Mouse (Mus musculus) frontal cortex, postnatal 10 days (tissue): ENCODE data around the gene Lhx9.

Experiments used
- DNase-seq, 2 experiments: peaks; one replicate each; pipeline ENCODE4 v3.0.0; 2022; ENCODE audit warnings: low spot score in 2 of 2, mixed read lengths in 1 of 2

Lhx9 gene

DNA sequence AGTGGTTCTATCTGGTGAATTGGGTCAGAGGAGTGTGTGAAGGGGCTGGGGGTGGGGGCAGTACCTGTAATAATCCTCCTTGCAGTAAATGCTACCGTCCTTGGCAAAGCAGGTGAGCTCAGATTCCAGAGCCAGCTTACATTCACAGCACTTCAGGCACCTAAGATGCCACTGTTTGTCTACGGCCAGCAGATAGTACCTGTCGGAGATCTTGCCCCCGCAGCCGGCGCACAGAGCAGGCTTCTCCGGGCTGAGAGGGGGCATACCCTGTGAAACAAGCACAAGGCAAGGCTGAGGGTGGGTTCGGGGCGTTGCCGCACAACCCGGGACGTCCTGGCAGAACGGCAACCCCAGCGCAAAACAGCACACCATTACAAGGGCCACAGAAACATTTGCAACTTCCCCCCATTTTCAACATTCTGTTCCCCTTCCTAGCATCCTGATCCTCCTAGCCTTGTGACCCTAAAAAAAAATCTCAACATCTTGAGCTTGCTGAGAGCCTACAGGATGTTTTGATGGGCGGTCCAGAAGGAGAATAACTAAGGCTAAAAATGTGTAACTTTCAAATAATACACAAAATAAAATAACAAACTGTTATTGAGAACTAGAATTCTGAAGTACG, 8.5 kb downstream of the Lhx9 start:
- no peak for DNase-seq

DNA sequence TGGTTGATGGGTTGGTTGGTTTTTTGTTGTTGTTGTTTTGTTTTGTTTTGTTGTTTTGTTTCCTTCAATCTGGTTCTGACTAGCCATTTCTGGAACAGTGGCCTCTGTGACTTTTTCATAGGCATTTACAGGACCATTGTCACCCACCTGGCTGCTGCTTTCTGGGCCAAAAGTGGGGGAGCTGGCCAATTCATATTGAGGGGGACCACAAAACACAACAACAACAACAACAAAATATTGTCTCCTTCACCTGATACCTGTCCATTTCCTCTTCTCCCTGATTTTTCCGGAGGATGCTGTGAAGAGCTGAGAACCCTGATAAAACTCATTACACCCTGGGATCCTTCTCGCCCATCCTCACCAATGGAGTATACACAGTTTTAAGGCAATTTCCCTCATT, 9.1 kb downstream of the Lhx9 start:
- no peak for DNase-seq

DNA sequence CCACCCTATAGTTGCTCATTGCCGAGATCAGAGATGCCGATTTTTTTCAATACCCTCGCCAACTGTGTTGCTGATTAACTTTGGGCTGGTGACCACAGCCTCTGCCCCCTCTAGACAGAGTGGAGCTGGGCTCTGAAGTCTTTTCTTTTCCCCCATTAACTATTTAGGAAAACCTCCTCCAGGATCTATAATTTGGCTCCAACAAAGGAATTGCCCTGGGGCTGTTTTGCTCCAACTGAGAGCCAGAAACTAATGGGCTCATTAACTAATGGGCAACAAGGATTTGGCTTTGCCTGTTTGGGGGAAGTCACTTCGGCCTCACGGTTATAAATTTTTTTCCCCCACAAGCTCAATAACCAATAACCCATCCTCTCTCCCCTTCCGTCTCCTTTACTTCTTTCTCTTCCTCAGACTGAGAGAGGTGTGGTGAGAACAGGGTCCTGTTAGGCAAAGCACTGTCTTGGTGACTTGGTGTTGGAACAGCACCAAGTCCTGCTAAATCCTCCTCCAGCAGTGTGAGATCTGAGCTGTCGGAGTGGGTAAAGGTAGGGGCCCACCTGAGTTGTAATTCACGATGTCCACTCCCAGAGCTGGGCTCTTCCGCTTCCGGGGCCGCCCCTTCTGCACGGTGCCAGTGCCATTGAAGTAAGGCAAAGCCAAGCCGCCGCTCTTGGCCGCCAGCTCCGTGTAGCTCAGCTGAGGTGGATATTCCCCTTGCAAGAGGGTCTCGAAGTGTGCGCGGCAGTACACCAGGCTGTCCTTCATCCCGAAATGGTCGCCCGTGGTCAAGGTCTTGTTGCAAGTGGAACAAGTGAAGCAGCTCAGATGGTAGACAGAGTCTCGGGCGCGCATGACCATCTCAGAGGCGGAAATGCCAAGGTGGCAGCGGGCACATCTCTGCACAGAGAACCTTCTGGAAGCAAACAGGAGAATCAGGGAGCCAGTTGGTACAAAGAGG, 10.3 kb downstream of the Lhx9 start:
- no peak for DNase-seq

DNA sequence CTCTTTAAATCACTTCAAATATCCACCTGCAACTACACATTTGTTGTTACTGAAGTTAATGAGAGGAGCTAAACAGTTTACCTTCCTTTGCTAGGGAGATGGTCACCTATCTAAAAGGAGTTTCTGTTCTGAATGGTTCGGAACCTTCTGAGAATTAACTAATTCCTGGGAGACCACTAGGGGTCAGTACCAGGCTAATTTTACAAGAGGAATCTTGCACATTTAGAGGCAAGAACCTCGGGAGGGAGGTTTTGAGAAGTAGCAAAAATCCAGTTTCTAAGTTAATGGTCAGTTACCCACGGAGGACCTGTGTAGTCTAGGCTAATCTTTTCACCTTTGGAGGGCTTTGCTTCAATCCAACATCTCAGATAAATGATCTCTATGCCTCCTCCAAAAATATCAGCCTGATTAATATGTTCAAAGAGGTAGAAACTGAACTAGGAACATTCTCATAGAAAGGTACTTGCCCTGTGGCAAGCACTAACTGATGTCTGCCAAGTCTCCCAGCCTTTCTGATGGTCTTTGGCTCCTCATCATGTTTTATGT, 12.9 kb downstream of the Lhx9 start:
- no peak for DNase-seq

DNA sequence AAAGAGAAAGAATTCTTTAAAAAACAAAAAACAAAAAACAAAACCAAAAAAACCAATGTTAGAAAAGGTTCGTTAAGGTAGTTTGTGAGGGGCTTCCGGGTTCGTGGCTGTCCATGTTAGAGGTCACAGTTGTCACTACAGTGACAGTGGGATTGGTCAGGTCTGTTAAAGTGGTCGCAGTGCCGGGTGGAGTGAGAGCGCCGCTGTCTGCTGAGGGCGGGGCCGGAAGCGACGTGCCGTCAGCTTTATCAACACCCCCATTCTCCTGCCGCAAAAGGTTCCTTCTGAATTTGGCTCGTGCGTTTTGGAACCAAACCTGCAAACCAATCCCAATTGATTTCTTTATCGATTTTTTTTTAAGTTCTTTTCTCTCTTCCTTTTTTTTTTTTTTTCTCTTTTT, 17.1 kb downstream of the Lhx9 start:
- no peak for DNase-seq

DNA sequence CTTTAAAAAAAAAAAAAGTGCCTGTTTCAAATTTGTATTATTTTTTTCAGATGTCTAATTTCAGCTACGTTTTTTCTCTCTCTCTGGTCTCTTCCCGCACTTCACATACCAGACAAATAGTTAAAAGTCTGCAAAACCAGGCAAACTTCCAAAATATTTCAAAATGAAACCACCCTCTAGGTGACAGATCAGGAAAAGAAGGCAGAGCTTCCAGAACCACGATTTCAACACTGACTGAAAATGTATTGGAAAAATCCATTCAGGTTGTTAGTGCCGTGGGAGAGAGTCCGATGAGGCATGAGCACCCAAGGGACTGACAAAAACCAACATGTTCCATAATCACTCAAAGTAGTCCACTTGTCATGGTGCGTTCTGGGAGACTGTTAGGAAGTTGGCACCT, 21.5 kb downstream of the Lhx9 start:
- no peak for DNase-seq

DNA sequence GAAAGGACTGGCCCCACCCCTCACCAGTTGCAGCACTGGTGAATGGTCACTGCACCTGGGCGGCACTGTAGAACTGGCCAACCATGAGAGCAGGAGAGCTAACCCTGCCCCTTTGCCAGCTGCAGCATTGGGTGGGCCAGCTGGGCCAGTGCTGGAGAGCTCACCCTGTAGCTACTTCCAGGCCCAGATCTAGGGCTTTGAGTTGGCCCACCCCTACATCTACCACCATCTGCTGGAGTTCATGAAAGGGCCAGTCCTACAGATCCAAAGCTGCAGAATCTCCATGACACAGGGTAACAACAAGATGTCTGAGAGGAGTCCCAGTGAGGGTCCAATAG, 25.4 kb downstream of the Lhx9 start:
- no peak for DNase-seq

DNA sequence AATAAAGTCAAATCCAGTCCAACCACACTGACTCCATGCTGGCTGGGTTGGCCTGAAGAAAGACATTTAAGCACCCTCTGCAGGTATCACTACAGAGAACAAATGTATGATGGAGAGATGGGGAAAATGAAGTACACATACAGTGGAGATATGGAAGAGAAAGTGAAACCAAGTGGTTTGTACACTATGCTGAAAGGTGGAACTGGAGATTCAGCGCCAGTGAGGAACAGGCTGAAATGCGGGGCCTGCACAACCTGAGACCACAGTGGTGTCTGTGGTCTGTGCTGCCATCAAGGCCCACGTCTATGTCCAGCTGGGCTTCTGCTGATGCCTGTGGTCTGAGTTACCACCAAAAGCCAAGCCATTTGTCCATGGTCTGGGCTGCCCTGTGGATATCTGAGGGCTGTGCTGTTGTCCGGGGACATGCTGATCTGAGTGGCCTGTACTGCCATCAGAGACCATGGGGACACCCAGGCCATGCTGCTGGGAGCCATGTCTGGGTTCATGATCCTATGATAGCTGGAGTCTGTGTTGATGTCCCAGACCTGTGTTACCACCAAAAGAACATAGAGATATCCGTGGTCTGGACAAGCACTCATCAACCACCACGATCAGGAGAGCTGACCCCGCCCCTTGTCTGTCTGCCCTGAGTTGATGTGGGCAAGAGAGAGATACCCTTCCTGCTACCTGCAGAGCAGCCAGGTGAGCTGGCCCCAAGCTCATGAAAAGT, 26.0 kb downstream of the Lhx9 start:
- no peak for DNase-seq

DNA sequence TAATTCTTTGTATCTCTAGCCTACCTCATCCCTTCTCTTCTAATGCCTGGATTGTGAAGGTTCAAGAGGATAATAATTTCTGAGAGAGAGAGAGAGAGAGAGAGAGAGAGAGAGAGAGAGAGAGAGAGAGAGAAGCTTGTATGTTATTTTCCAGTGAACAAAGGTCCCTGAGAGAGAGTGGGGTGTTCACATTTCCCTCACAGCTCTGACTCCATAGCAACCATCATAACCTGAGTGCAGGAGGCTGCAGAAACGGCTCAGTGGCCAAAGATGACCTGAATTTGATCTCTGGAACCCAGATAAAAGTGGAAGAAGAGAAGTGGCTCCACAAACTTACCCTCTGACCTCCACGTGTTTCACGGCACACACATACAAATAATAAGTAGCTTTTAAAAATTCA, 46.6 kb downstream of the Lhx9 start:
- DNase-seq, result no peak

DNA sequence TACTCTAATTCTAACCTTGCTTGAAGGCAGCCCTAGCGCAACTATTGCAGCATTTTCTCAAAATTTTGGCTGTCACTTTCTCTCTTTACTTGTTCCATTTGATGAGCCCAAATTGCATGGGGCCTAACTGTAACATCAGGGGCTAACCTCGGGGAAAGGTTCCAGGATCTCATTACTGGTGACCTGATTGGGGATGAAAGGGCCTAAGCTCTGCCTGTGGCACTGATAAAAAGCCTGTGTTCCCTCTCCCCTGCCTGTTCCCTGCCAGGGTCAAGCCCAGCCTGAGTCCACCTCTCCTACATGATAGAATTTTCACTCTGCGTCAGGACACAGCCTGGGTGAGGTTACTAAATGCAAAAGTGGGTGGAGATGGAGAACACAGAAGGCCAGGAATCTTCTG, 47.1 kb downstream of the Lhx9 start:
- DNase-seq, result no peak

DNA sequence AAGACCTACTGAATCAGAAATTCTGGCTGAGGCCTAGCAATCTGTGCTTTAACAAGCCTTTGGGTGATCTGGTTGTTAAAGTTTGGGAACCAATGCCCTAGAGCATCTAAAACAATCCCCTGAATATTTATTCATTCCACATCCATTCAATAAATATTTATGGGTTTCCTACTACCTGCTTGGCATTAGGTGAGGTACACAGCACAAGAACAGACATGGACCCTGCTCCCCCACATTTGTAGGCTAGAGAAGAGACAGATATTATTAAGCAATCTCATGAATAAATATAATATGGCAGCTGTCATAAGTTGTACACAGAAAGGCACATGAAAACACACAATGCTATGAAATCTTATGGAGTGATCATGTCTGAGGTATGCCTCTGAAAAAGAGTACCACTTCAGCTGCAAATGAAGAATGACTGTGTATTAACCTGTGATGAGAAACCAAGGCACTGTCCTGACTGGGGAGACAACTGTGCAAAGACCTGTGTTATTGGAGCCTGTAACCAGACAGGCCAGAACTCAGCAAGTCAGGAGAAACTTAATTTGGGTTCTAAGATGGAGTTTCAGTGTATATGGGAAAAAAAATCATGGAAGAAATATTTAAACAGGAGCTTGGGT, 48.6 kb downstream of the Lhx9 start:
- no peak for DNase-seq

DNA sequence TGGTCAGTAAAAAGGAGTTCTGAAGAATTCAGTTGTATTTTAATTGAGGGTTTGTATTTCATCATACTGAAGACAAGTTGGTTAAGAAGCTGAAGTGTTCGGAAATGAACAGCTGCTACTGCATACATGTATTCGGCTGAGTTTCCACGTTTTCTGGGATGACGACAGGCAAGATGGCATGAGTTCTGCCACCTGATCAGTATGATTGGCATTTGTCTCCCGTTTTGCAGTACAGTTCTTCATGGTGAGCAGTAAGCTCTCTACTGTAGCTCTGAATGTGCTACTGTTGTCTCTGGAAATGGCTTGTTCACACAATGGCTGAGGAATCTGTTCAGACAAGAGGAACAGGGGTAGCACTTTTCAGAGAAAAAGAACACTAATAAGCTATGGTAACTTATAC, 50.3 kb downstream of the Lhx9 start:
- DNase-seq, result no peak

DNA sequence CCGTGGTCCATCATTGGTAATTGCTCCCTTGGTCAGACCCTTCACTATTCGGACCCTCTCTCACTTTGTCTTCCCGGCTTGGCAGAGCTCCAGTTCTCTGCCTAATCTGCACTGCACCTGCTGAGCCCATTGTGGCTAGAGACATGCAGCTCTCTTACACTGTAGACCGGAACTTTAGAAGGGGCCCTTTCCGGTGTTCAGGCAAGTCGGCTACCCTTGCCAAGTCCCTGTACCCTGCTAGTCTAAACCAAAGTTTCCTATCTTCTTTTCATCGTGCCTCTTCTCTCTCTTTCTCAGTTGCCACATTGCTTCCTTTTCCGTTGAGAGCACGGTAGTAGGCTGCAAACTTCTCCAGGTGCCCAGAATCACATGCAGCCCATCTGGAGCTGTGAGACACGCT, 62.5 kb downstream of the Lhx9 start:
- DNase-seq, result no peak

DNA sequence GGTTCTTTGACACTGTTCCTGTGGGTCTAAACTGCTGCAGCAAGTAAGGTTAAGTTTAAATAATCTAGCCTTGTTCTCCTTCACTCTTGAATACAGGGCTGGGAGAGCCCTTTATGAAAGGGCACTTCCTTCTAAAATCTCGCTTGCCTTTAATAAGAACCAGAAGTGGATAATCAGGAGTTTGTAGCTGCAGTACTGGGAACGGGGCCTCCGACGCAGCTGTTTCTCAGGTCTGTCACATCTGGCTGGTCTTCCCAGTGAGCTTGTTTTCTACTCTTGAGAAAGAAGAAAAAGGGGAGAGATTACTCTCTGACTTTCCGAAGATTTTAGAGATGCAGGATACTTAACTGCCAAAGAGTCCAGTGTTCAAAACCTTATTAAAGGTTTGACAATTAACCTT, 64.4 kb downstream of the Lhx9 start:
- no peak for DNase-seq
